Mouse (Mus musculus): ENCODE data around the gene Camsap2.

- no peak for TF ChIP-seq CTCF (IDR thresholded peaks at IDR 0.05; ENCODE audit: control insufficient read depth, insufficient read depth, insufficient read length)
- TF ChIP-seq MYOG (IDR thresholded peaks at IDR 0.05; ENCODE audit: control insufficient read depth, extremely low read depth, insufficient read length): no peak
These were observed 92.4 kb downstream of the Camsap2 start for GRCm38 (mm10) chr1:136253472-136253871.

Measured in C2C12 (cell line).